Mouse (Mus musculus) forebrain, embryonic 15.5 days (tissue): ENCODE results near the gene Amhr2. TPM values are rescaled to one million over a fixed set of nuclear protein-coding genes. Genes with fewer than 3 reads are reported as not detected.

Source experiments
- ATAC-seq: fragments of 200-750 bp; cut with Nextera tagmentation; replicated peaks from 2 replicates; pipeline ENCODE4 v1.8.0; 2017; ENCODE audit warnings: mild to moderate bottlenecking, moderate TSS enrichment, moderate library complexity
- H3K27ac ChIP-seq: fragments of 300-500 bp; sonication (generic); replicated peaks from 2 replicates; pipeline ENCODE4 v1.5.1; 2015; ENCODE audit warnings: mild to moderate bottlenecking, inconsistent platforms
- H3K27me3 ChIP-seq: fragments of 300-500 bp; sonication (generic); 2 replicates; pipeline ENCODE4 v1.6.1; 2015; ENCODE audit warnings: inconsistent platforms
- H3K36me3 ChIP-seq: fragments of 300-500 bp; sonication (generic); 2 replicates; pipeline ENCODE4 v1.6.1; 2015; ENCODE audit warnings: mild to moderate bottlenecking, inconsistent platforms
- H3K4me1 ChIP-seq: fragments of 300-500 bp; sonication (generic); 2 replicates; pipeline ENCODE4 v1.6.1; 2015; ENCODE audit warnings: inconsistent platforms
- H3K4me2 ChIP-seq: fragments of 300-500 bp; sonication (generic); replicated peaks from 2 replicates; pipeline ENCODE4 v1.6.1; 2015; ENCODE audit warnings: mild to moderate bottlenecking, inconsistent platforms
- H3K4me3 ChIP-seq: fragments of 300-500 bp; sonication (generic); 2 replicates; pipeline ENCODE4 v1.5.1; 2015; ENCODE audit warnings: mild to moderate bottlenecking, inconsistent platforms
- H3K9ac ChIP-seq: fragments of 300-500 bp; sonication (generic); replicated peaks from 2 replicates; pipeline ENCODE4 v1.6.1; 2015; ENCODE audit warnings: mild to moderate bottlenecking, inconsistent platforms
- H3K9me3 ChIP-seq: fragments of 300-500 bp; sonication (generic); 2 replicates; pipeline ENCODE4 v1.6.1; 2016; ENCODE audit warnings: inconsistent platforms
- WGBS: fragments of 180-500 bp; shearing (Covaris S2); methylation state at CpG from one replicate; pipeline ENCODE4 v1.1.7; 2015; ENCODE audit warnings: mixed read lengths; 5-methylcytosine and 5-hydroxymethylcytosine counted together
- polyA plus RNA-seq: library from polyadenylated mRNA; unstranded; fragments of >200 nt; fragmentation: Nextera tagmentation; extraction: Ambion mirVana; gene quantifications from 2 replicates; pipeline ENCODE4 v1.2.1, GENCODE M21; 2015

Amhr2 gene
- polyA plus RNA-seq, 1 experiment from 2014 or later, result 0.83 TPM

- Histone ChIP-seq H3K9me3 (no peaks in the 10 kb centered on the region), H3K36me3 (peaks cover 71% of the 10 kb centered on the region), H3K4me3 (no peak overlapping the region), H3K9ac (no peak overlapping the region), H3K27ac (no peak overlapping the region), H3K27me3 (no peaks in the 10 kb centered on the region), H3K4me2 (no peak overlapping the region), H3K4me1 (no peaks in the 10 kb centered on the region)
- no peak for ATAC-seq
- WGBS, result 95% methylated on average over 4 of the region's 4 CpGs
Measured at GRCm38 (mm10) chr15:102433173-102433572, 12.0 kb upstream of the Amhr2 start.

GRCm38 (mm10) chr15:102442490-102442889 lies 2.7 kb upstream of the Amhr2 start:
- no peak overlapping the region for H3K4me3 ChIP-seq
- H3K9ac ChIP-seq, result no peak overlapping the region
- peak; percentile 32; the same call in 1 of the 2 replicates for ATAC-seq
- no peak overlapping the region for H3K4me2 ChIP-seq
- H3K27ac ChIP-seq, result no peak overlapping the region
- no peaks in the 10 kb centered on the region for H3K4me1 ChIP-seq
- WGBS, result 45% methylated on average over 2 of the region's 2 CpGs
- no peaks in the 10 kb centered on the region for H3K36me3 ChIP-seq
- no peaks in the 10 kb centered on the region for H3K27me3 ChIP-seq
- H3K9me3 ChIP-seq, result no peaks in the 10 kb centered on the region

GRCm38 (mm10) chr15:102446448-102446847 lies 1.3 kb downstream of the Amhr2 start:
- ATAC-seq, result no peak
- H3K4me1 ChIP-seq, result no peaks in the 10 kb centered on the region
- H3K36me3 ChIP-seq, result no peaks in the 10 kb centered on the region
- H3K9me3 ChIP-seq, result no peaks in the 10 kb centered on the region
- 74% methylated on average over 5 of the region's 6 CpGs for WGBS
- H3K4me2 ChIP-seq, result no peak overlapping the region
- H3K27ac ChIP-seq, result no peak overlapping the region
- no peaks in the 10 kb centered on the region for H3K27me3 ChIP-seq
- H3K4me3 ChIP-seq, result no peak overlapping the region
- H3K9ac ChIP-seq, result no peak overlapping the region

GRCm38 (mm10) chr15:102449366-102449765 lies 4.2 kb downstream of the Amhr2 start:
- Histone ChIP-seq H3K27me3 (no peaks in the 10 kb centered on the region), H3K4me2 (no peak overlapping the region), H3K9ac (no peak overlapping the region), H3K4me1 (no peaks in the 10 kb centered on the region), H3K36me3 (no peaks in the 10 kb centered on the region), H3K9me3 (no peaks in the 10 kb centered on the region), H3K27ac (no peak overlapping the region), H3K4me3 (no peak overlapping the region)
- WGBS, result 68% methylated on average over 8 of the region's 8 CpGs
- ATAC-seq, result no peak

DNA sequence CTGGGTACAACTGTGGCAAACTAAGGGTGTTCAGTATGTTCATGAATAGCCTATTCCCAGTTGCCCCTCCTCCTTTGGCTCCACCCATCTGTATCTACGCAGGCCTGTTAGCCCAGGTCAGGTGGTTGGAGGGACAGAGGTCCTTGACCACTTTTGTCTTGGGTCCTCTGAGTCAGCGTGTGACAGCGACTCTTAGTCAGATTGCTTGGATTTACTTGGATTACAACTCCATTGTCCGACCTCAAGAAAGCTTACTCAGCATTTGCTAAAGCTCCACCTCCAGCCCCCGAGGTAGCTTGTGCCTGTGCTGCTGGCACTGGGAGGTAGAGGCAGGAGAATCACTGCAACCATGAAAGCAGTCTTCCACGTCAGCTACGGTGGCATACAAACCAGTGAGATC lies 5.8 kb downstream of the Amhr2 start:
- H3K4me1 ChIP-seq, result no peaks in the 10 kb centered on the region
- H3K9ac ChIP-seq, result no peak overlapping the region
- ATAC-seq, result no peak
- no peaks in the 10 kb centered on the region for H3K36me3 ChIP-seq
- H3K27ac ChIP-seq, result no peak overlapping the region
- WGBS, result 23% methylated on average over 7 of the region's 7 CpGs
- H3K4me3 ChIP-seq, result no peak overlapping the region
- no peaks in the 10 kb centered on the region for H3K9me3 ChIP-seq
- no peak overlapping the region for H3K4me2 ChIP-seq
- no peaks in the 10 kb centered on the region for H3K27me3 ChIP-seq

- Histone ChIP-seq H3K4me1 (no peaks in the 10 kb centered on the region), H3K4me2 (no peak overlapping the region), H3K9me3 (no peaks in the 10 kb centered on the region), H3K9ac (no peak overlapping the region), H3K36me3 (no peaks in the 10 kb centered on the region), H3K27me3 (no peaks in the 10 kb centered on the region), H3K27ac (no peak overlapping the region), H3K4me3 (no peak overlapping the region)
- 84% methylated on average over 26 of the region's 26 CpGs for WGBS
- ATAC-seq, result no peak
Measured at GRCm38 (mm10) chr15:102451666-102452430, 6.7 kb downstream of the Amhr2 start.

GRCm38 (mm10) chr15:102455993-102456392 lies 10.8 kb downstream of the Amhr2 start:
- H3K4me2 ChIP-seq, result no peak overlapping the region
- H3K4me3 ChIP-seq, result no peak overlapping the region
- peaks cover 13% of the 10 kb centered on the region for H3K4me1 ChIP-seq
- no peak overlapping the region for H3K9ac ChIP-seq
- no peaks in the 10 kb centered on the region for H3K36me3 ChIP-seq
- no peak overlapping the region for H3K27ac ChIP-seq
- WGBS, result 32% methylated on average over 6 of the region's 6 CpGs
- H3K27me3 ChIP-seq, result no peaks in the 10 kb centered on the region
- H3K9me3 ChIP-seq, result no peaks in the 10 kb centered on the region
- no peak for ATAC-seq

DNA sequence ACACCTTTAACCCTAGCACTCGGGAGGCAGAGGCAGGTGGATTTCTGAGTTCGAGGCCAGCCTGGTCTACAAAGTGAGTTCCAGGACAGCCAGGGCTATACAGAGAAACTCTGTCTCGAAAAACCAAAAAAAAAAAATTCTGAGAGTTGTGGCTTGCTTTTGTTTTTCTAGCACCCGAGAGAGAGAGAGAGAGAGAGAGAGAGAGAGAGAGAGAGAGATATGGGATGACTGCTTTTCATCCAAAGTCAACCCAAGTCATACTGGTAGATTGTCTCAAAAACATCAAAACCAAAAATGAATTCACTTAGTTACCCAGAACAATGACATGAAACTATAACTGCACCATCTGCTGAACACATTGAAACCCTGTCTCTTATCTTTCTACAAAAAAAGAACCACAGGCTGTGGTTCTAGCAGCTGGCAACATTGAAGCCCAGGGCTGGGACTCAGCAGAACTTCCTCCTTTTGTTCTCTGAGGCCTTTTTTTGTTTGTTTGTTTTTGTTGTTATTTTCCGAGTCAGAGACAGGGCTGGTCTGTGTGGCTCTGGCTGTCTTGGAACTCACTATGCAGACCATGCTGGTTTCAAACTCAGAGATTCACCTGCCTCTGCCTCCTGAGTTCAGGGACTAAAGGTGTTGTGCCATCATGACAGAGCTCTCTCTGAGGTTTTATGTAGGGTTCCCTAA lies 13.0 kb downstream of the Amhr2 start:
- no peak for ATAC-seq
- peaks cover 2% of the 10 kb centered on the region; the same call in 1 of the 2 replicates for H3K36me3 ChIP-seq

GRCm38 (mm10) chr15:102458904-102459317 lies 13.7 kb downstream of the Amhr2 start, which contains the start of gene Prr13:
TSS of gene Prr13 (plus strand) at chr15:102459028.
- Histone ChIP-seq H3K27me3 (no peaks in the 10 kb centered on the region), H3K4me3 (peak within 1 kb of the TSS; percentile 44), H3K36me3 (peaks cover 9% of the 10 kb centered on the region; the same call in 1 of the 2 replicates), H3K27ac (no peak within 1 kb of the TSS; the same call in 1 of the 2 replicates), H3K9me3 (no peaks in the 10 kb centered on the region), H3K9ac (peak within 1 kb of the TSS; percentile 47), H3K4me1 (peaks cover 15% of the 10 kb centered on the region), H3K4me2 (peak within 1 kb of the TSS; percentile 50)
- ATAC-seq, result peak; percentile 87
- WGBS, result 0% methylated on average over 19 of the region's 19 CpGs

More for the DNA sequence above, 13.0 kb downstream of the Amhr2 start:
- peak overlapping the region; percentile 47 for H3K9ac ChIP-seq
- no peaks in the 10 kb centered on the region for H3K9me3 ChIP-seq
- peak overlapping the region; percentile 50 for H3K4me2 ChIP-seq
- 81% methylated on average over 5 of the region's 5 CpGs for WGBS
- peak overlapping the region; percentile 44 for H3K4me3 ChIP-seq
- H3K27ac ChIP-seq, result no peak overlapping the region; the same call in 1 of the 2 replicates
- peaks cover 15% of the 10 kb centered on the region for H3K4me1 ChIP-seq
- no peaks in the 10 kb centered on the region for H3K27me3 ChIP-seq

DNA sequence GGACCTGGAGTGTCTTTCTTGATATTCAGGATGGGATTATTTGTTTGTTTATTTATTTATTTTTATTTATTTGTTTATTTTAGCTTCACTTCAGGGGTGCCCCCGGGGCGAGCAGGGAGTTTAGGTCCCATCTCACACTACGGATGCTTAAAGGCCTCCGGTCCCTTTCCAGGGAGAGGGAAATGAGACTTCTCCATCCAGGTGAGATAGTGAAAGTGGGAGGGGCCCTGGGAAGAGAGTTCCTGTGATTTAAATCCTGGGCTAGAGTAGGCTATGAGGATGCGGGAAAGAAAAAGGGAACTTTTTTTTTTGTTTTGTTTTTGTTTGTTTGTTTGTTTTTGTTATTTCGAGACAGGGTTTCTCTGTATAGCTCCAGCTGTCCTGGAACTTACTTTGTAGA lies 14.2 kb downstream of the Amhr2 start:
- WGBS, result 34% methylated on average over 6 of the region's 6 CpGs
- peak; percentile 30; the same call in 1 of the 2 replicates for ATAC-seq

DNA sequence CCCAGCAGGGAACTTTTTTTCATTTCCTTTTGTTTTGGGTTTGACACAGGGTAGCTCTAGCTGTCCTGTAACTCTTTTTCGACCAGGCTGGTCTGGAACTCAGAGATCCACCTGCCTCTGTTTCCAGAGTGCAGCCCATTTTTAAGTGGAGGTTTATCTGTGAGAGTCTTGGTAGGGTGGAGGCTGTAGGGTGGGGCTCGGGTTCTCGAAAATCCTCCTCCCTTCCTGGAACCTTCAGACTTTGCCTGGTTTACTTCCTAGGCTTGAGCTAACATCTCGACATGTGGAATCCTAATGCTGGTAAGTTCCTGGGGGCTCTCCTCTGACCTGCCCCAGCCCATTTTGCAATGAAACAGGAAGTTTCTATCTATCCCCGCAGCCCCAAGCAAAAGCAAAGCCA lies 14.7 kb downstream of the Amhr2 start:
- no peak for ATAC-seq
- H3K9ac ChIP-seq, result no peak overlapping the region
- H3K9me3 ChIP-seq, result no peaks in the 10 kb centered on the region
- H3K4me3 ChIP-seq, result no peak overlapping the region
- H3K27me3 ChIP-seq, result no peaks in the 10 kb centered on the region
- peaks cover 9% of the 10 kb centered on the region; the same call in 1 of the 2 replicates for H3K36me3 ChIP-seq
- H3K27ac ChIP-seq, result no peak overlapping the region
- peaks cover 15% of the 10 kb centered on the region for H3K4me1 ChIP-seq
- H3K4me2 ChIP-seq, result peak overlapping the region; percentile 50
- WGBS, result 72% methylated on average over 5 of the region's 5 CpGs

More for the DNA sequence above, 14.2 kb downstream of the Amhr2 start:
- H3K9me3 ChIP-seq, result no peaks in the 10 kb centered on the region
- peak overlapping the region; percentile 47 for H3K9ac ChIP-seq
- peaks cover 9% of the 10 kb centered on the region; the same call in 1 of the 2 replicates for H3K36me3 ChIP-seq
- peaks cover 15% of the 10 kb centered on the region for H3K4me1 ChIP-seq
- peak overlapping the region; percentile 50 for H3K4me2 ChIP-seq
- H3K27me3 ChIP-seq, result no peaks in the 10 kb centered on the region
- peak overlapping the region; percentile 44 for H3K4me3 ChIP-seq
- H3K27ac ChIP-seq, result no peak overlapping the region

GRCm38 (mm10) chr15:102460409-102460808 lies 15.2 kb downstream of the Amhr2 start:
- H3K9me3 ChIP-seq, result no peaks in the 10 kb centered on the region
- no peak overlapping the region for H3K27ac ChIP-seq
- H3K4me1 ChIP-seq, result peaks cover 15% of the 10 kb centered on the region
- H3K27me3 ChIP-seq, result no peaks in the 10 kb centered on the region
- H3K4me3 ChIP-seq, result no peak overlapping the region
- H3K36me3 ChIP-seq, result peaks cover 9% of the 10 kb centered on the region; the same call in 1 of the 2 replicates
- no peak for ATAC-seq
- WGBS, result 88% methylated on average over 12 of the region's 12 CpGs
- H3K9ac ChIP-seq, result no peak overlapping the region
- H3K4me2 ChIP-seq, result no peak overlapping the region
